Mouse (Mus musculus) cerebellum, adult 11-12 months (tissue): ENCODE data around the gene Map1b.

Experiments used
- DNase-seq: peaks from one replicate; pipeline ENCODE4 v3.0.0; 2022

Map1b gene

GRCm38 (mm10) chr13:99395531-99395930 lies 120.8 kb downstream of the Map1b start:
- no peak for DNase-seq

GRCm38 (mm10) chr13:99394694-99395093 lies 121.6 kb downstream of the Map1b start:
- no peak for DNase-seq

- DNase-seq = no peak
Measured at GRCm38 (mm10) chr13:99393128-99393527, 123.2 kb downstream of the Map1b start.

GRCm38 (mm10) chr13:99391417-99391816 lies 124.9 kb downstream of the Map1b start:
- DNase-seq = peak; percentile 75

GRCm38 (mm10) chr13:99387901-99388811 lies 128.2 kb downstream of the Map1b start:
- no peak for DNase-seq

GRCm38 (mm10) chr13:99386341-99386740 lies 130.0 kb downstream of the Map1b start:
- DNase-seq = no peak

GRCm38 (mm10) chr13:99385911-99386310 lies 130.4 kb downstream of the Map1b start:
- no peak for DNase-seq

- no peak for DNase-seq
Measured at GRCm38 (mm10) chr13:99384555-99385203, 131.7 kb downstream of the Map1b start.

- no peak for DNase-seq
Measured at GRCm38 (mm10) chr13:99382373-99382772, 134.0 kb downstream of the Map1b start.

GRCm38 (mm10) chr13:99378223-99378622 lies 138.1 kb downstream of the Map1b start:
- DNase-seq = no peak

- DNase-seq = no peak
Measured at GRCm38 (mm10) chr13:99377055-99377454, 139.3 kb downstream of the Map1b start.

- DNase-seq = peak; percentile 76
Measured at GRCm38 (mm10) chr13:99375550-99375949, 140.8 kb downstream of the Map1b start.

- DNase-seq = no peak
Measured at GRCm38 (mm10) chr13:99374191-99374590, 142.1 kb downstream of the Map1b start.

- no peak for DNase-seq
Measured at GRCm38 (mm10) chr13:99373684-99374083, 142.7 kb downstream of the Map1b start.
